Mouse (Mus musculus): ENCODE data around the gene Kcnd3. TPM values are rescaled to one million over a fixed set of nuclear protein-coding genes. Genes with fewer than 3 reads are reported as not detected.

Kcnd3 gene
- total RNA-seq, 2 experiments from 2014 or later = 9.5 to 10.1 TPM

GRCm38 (mm10) chr3:105520446-105520845, 68.3 kb downstream of the Kcnd3 start:
- DNase-seq (ENCODE audit: low spot score in 2 of 2) = no peak

DNA sequence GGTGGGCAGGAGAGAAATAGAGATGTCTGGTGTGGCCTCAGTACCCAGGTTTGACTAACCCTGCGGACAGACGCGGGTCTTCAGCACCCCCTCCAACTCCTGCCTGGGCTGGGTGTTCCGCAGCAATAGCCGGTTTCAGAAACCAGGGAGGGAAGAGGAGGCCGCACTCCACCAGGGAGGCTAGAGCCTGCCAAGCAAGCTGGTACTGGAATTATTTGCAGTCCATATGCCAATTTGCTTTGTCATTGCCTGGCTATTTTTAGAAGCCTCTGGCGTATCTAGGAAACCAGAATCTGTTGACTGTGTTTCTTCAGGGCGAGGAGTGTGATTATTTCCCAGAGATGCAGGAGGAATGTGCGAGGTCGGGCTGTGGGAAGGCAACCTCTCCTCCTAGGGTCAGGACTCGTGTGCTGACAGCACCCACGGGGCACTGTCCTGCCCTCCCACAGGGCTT, 69.1 kb downstream of the Kcnd3 start:
- no peak for DNase-seq (ENCODE audit: low spot score in 2 of 2)

GRCm38 (mm10) chr3:105521639-105522038, 69.5 kb downstream of the Kcnd3 start:
- DNase-seq (ENCODE audit: low spot score in 2 of 2) = no peak

- no peak for DNase-seq (ENCODE audit: low spot score in 2 of 2)
Measured at GRCm38 (mm10) chr3:105528860-105529259, 76.7 kb downstream of the Kcnd3 start.

DNA sequence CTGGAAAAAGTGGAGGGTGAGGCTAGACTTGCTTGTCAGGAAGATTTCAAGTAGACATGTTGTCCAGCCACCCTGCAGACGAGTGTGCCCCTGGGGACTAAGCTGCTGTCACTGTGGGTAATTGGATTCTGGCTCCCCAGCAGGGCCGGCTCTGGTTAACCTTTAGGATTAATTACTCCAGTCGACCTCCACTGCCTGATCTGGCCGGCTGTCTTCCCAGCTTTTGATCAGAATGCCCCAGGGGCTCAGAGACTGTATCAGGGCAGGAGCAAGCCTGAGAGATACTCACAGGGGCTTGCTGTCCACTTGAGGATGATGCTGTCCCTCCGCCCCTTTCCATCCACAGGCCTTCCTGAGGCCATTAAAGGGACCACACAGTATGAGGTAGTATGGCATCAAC, 77.6 kb downstream of the Kcnd3 start:
- DNase-seq (ENCODE audit: low spot score in 2 of 2) = no peak

- DNase-seq (ENCODE audit: low spot score in 2 of 2) = no peak
Measured at GRCm38 (mm10) chr3:105530363-105531130, 78.4 kb downstream of the Kcnd3 start.

DNA sequence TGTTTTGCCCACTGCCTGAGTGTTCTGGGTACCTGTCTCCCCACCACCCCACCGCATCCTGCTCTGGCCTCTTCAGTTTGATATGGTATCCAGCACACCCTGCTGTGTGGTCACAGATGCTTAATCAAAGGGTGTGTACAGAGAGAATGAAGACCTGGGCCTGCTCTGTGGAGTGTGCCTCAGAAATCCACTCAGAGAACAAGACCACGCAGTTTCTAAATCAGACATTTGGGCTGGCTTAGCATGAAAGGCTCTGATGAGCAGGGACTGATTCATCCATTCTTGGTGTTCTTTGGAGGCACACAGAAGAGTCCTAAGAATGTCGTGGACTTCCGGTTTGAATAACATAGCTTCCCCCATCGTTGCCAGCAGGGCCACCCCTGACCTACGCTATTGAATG, 86.3 kb downstream of the Kcnd3 start:
- no peak for DNase-seq (ENCODE audit: low spot score in 2 of 2)

GRCm38 (mm10) chr3:105538819-105539607, 86.9 kb downstream of the Kcnd3 start:
- DNase-seq (ENCODE audit: low spot score in 2 of 2) = no peak

GRCm38 (mm10) chr3:105542741-105543140, 90.6 kb downstream of the Kcnd3 start:
- no peak for DNase-seq (ENCODE audit: low spot score in 2 of 2)

GRCm38 (mm10) chr3:105544106-105544505, 92.0 kb downstream of the Kcnd3 start:
- DNase-seq (ENCODE audit: low spot score in 2 of 2) = no peak

DNA sequence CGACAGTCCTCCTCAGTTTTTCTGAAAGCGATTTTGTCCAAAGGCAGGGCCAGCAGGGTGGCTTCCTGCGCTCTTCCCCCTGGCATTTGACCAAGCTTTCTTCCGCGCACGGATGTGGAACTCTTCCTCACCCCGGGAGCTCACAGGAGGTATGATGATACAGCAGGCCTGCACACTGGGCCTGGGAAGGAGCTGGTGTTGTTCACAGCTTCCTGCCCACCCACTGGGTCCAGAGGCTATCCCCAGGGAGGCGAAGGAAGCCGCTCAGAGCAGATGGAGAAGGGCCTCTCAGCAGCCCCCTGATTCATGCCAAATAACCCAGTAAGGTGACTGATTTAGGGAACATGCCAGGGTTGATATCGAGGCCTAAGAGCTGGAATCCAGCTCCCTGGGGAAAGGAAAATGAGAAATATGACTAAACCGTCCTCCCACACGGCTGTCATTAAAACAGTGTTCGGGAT, 94.5 kb downstream of the Kcnd3 start:
- no peak for DNase-seq (ENCODE audit: low spot score in 2 of 2)

DNA sequence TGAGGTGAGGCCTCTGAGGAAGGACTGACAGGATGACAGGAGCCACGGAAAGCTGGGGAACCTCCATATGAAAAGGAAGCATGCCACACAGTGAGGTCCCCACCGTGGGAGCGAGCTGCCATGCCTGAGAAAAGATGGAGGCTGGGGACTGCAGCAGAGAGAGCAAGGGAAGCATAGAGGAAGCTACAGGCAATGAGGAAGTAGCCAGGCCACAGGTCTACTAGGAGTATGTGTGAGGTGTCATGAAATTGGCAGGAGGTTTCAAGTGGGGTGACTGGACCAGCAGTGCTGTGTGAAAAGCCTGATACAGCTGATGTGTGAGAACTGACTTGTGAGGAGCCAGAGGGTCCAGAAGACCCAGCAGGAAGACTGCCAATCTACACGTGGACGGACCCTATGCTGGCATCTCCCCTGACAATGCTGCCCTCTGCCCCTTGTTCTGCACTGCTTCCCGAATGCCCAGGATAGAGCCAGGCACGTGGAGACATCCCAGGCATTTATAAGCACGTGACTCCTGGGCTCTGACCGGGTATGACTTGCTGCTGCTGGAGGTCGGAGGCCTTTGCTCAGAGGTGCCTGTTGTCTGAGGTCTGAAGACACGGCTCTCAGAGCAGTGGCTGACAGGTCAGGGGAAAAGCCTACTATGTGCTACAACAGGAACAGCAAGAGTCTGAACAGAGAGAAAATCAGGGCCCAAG, 96.1 kb downstream of the Kcnd3 start:
- DNase-seq (ENCODE audit: low spot score in 2 of 2) = no peak

- no peak for DNase-seq (ENCODE audit: low spot score in 2 of 2)
Measured at GRCm38 (mm10) chr3:105559456-105559855, 107.3 kb downstream of the Kcnd3 start.

DNA sequence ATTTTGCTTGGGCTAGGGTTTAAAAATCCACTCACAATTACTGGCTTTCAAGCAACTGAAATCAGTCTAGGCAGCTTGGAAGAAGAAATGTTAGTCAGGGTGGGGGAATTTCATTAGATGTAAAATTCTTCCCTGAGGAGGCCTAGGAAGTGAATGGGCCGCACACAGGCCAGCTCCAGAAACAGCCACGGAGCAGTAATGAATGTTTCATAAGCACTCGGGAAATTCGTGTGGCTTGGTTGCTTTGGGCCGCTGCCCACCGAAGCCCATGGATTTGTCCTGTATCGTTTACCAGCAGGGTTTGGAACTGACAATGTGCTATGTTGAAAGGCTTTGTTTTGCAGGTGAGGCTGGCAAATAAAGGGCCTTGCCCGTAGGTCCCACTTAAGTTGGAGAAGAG, 114.8 kb downstream of the Kcnd3 start:
- no peak for DNase-seq (ENCODE audit: low spot score in 2 of 2)

- no peak for DNase-seq (ENCODE audit: low spot score in 2 of 2)
Measured at GRCm38 (mm10) chr3:105567472-105567871, 115.3 kb downstream of the Kcnd3 start.

DNA sequence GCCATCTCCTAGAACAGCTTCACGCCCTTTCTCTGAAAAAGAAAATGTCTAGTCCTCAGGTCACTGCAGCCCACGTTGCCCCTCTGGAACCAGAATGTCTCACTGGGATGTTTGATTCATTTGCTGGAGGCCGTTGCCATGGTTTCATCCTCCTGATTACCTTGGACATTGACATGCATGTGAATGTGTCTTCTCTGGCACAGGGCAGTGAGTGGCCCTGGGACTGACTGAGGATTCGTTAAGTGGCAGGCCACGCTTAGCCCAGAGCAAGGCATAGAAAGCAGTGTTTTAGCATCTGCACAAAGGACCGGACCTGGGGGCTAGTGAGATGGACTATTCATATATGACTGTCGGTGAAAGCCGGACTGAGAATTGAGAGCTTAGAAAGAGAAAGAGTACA, 116.3 kb downstream of the Kcnd3 start:
- no peak for DNase-seq (ENCODE audit: low spot score in 2 of 2)

- DNase-seq (ENCODE audit: low spot score in 2 of 2) = no peak
Measured at GRCm38 (mm10) chr3:105568851-105569250, 116.7 kb downstream of the Kcnd3 start.

- no peak for DNase-seq (ENCODE audit: low spot score in 2 of 2)
Measured at GRCm38 (mm10) chr3:105569310-105569752, 117.2 kb downstream of the Kcnd3 start.

GRCm38 (mm10) chr3:105569950-105570349, 117.8 kb downstream of the Kcnd3 start:
- no peak for DNase-seq (ENCODE audit: low spot score in 2 of 2)

DNA sequence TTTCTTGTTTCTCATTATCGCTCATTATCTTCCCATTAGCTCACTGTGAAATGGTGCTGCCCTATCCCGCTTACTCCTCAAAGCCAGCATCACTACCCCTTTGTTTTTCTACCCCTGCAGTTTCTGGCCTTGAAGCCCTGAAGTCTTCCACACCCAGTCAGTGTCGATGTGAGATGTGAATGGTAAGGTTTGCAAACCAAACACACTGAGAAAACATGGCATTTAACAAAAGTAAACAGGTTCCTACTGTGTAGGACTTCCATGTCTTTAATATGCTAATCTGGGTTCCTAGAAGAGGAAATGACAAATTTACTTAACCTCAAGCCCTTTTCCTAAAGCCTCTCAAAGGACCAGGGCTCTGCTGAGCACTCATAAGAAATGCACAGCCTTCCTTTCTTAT, 118.7 kb downstream of the Kcnd3 start:
- DNase-seq (ENCODE audit: low spot score in 2 of 2) = no peak

DNA sequence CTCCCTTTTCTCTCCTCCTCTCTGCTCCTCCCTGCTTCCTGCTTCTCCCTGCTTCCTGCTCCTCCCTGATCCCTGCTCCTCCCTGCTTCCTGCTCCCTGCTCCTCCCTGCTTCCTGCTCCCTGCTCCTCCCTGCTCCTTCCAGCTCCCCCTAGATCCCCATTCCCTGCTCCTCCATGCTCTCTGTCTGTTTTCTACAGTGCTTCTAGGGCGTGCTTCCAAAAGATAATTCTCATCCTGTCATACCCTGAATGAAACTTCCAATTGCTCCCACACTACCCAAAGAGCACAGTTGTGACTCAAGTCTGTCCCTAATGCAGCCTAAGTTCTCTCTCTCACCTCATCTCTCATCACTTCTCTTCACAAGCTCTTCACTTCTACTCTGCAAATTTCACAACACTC, 119.8 kb downstream of the Kcnd3 start:
- no peak for DNase-seq (ENCODE audit: low spot score in 2 of 2)

DNA sequence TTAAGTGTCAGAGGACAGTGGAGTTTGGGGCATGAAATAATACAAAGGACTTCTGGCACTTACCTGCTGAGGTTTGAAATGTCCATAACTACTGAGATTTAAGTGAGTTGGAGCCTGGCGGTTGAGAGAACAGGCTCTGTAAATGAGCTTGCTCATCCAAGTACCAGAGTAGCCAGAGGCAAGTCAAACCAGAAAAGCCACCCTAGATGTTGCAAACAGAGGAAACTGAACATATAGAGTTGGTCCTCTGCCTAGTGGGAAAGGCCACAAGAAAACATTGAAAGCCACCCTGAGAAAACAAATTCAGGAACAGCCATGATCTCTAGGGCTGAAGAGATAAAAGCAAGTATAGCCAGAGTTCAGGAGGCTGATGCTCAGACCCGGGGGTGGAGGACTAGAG, 121.0 kb downstream of the Kcnd3 start:
- DNase-seq (ENCODE audit: low spot score in 2 of 2) = no peak

Data from adrenal gland, postnatal 4 days (tissue).